Mouse (Mus musculus): ENCODE results near the gene Tex44. TPM values are rescaled to one million over a fixed set of nuclear protein-coding genes. Genes with fewer than 3 reads are reported as not detected.

Gene Tex44
- polyA plus RNA-seq, 1 experiment from 2014 or later = not detected

- no peaks in the 10 kb centered on the region for H3K27me3 ChIP-seq (ENCODE audit: insufficient read depth, low read length)
- peak overlapping the region; percentile 67 for H3K4me3 ChIP-seq (ENCODE audit: low read depth, low read length)
- TF ChIP-seq EP300 (IDR thresholded peaks at IDR 0.05; ENCODE audit: low read depth) (no peak), CTCF (IDR thresholded peaks at IDR 0.05; ENCODE audit: low read depth) (no peak)
- DNase-seq (peak; percentile 100), ATAC-seq (peak; percentile 96)
- peak overlapping the region; percentile 82 for H3K9ac ChIP-seq (replicated peaks)
- 7% methylated on average over 29 of the region's 46 CpGs for WGBS (ENCODE audit: insufficient replicate concordance)
- H3K4me1 ChIP-seq (ENCODE audit: insufficient read depth) = peaks cover 39% of the 10 kb centered on the region
- no peaks in the 10 kb centered on the region for H3K36me3 ChIP-seq (replicated peaks; ENCODE audit: insufficient read depth, low read length)
- H3K9me3 ChIP-seq (ENCODE audit: low read length) = no peaks in the 10 kb centered on the region
- H3K4me2 ChIP-seq (ENCODE audit: low read depth, low read length) = peak overlapping the region; percentile 92
- H3K27ac ChIP-seq (ENCODE audit: low read depth) = peak overlapping the region; percentile 97
These were observed 8.5 kb downstream of the Tex44 start for GRCm38 (mm10) chr1:86434439-86435201.

GRCm38 (mm10) chr1:86435302-86435821 is 9.2 kb downstream of the Tex44 start:
- WGBS (ENCODE audit: insufficient replicate concordance) = 56% methylated on average over 13 of the region's 13 CpGs
- peak overlapping the region; percentile 17; the same call in 1 of the 2 replicates for H3K9ac ChIP-seq (replicated peaks)
- TF ChIP-seq CTCF (IDR thresholded peaks at IDR 0.05; ENCODE audit: low read depth) (no peak), EP300 (IDR thresholded peaks at IDR 0.05; ENCODE audit: low read depth) (no peak)
- peaks cover 46% of the 10 kb centered on the region for H3K4me1 ChIP-seq (ENCODE audit: insufficient read depth)
- peak overlapping the region; percentile 92 for H3K4me2 ChIP-seq (ENCODE audit: low read depth, low read length)
- H3K36me3 ChIP-seq (replicated peaks; ENCODE audit: insufficient read depth, low read length) = no peaks in the 10 kb centered on the region
- H3K27me3 ChIP-seq (ENCODE audit: insufficient read depth, low read length) = no peaks in the 10 kb centered on the region
- no peak overlapping the region for H3K4me3 ChIP-seq (ENCODE audit: low read depth, low read length)
- DNase-seq = no peak
- ATAC-seq = no peak
- H3K27ac ChIP-seq (ENCODE audit: low read depth) = peak overlapping the region; percentile 97
- H3K9me3 ChIP-seq (ENCODE audit: low read length) = no peaks in the 10 kb centered on the region

DNA sequence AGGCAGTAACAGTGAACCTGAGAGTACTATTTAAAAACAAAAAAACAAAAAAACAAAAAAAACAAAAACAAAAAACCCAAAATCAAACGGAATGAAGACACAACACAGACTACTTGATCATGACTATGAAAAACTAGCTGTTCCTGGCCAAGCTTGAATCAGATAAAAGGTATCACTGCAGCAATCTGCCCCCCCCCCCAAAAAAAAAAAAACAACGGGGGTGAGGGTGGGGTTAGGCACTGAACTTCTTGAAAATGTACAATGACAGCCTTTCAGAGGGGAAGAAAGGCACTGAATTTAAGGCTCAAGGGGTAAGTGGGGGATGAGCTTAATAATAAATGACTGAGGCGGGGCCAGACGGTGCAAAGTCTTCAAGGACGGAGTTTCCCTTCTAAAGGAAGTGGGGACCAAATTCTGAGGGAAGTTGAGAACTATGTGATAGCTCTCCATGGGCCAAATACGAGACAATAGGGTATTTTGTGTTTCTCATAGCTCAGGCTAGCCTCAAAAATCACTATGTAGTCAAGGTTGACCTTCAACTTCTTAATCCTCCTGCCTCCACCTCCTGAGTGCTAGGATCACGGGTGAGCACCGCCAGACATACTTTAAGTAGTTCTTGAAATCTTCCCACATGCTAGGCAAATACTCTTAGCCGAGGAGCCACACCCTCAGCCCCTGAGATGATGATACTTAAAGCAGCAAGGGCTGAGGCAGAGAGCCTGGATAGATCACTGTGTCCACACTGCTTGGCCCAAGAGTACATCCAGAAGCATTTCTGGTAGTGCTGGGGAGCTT is 11.3 kb downstream of the Tex44 start:
- Histone ChIP-seq H3K27me3 (ENCODE audit: insufficient read depth, low read length) (no peaks in the 10 kb centered on the region), H3K27ac (ENCODE audit: low read depth) (no peak overlapping the region), H3K4me2 (ENCODE audit: low read depth, low read length) (no peak overlapping the region), H3K36me3 (replicated peaks; ENCODE audit: insufficient read depth, low read length) (no peaks in the 10 kb centered on the region), H3K4me3 (ENCODE audit: low read depth, low read length) (no peak overlapping the region), H3K9me3 (ENCODE audit: low read length) (no peaks in the 10 kb centered on the region), H3K9ac (replicated peaks) (no peak overlapping the region), H3K4me1 (ENCODE audit: insufficient read depth) (peaks cover 57% of the 10 kb centered on the region)
- TF ChIP-seq EP300 (IDR thresholded peaks at IDR 0.05; ENCODE audit: low read depth) (no peak), CTCF (IDR thresholded peaks at IDR 0.05; ENCODE audit: low read depth) (no peak)
- WGBS (ENCODE audit: insufficient replicate concordance) = 51% methylated on average over 9 of the region's 9 CpGs
- no peak for DNase-seq
- no peak for ATAC-seq

DNA sequence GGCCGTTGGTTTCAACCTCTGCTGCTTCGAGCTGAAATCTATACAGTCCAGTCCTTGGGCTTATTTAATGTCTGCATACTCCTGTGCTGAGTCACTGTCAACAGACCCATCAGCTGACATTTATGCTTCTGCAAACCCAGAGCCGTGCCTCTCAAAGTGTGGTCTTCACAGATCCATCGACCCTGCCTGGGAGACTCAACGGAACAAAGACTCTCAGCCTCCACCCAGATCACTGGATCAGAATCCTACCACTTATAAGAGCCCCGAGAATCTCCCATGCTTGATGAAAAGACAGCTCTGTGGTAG is 11.8 kb downstream of the Tex44 start:
- no peak for DNase-seq
- no peak overlapping the region for H3K4me2 ChIP-seq (ENCODE audit: low read depth, low read length)
- no peaks in the 10 kb centered on the region for H3K27me3 ChIP-seq (ENCODE audit: insufficient read depth, low read length)
- 35% methylated on average over 6 of the region's 6 CpGs for WGBS (ENCODE audit: insufficient replicate concordance)
- peaks cover 60% of the 10 kb centered on the region for H3K4me1 ChIP-seq (ENCODE audit: insufficient read depth)
- H3K9me3 ChIP-seq (ENCODE audit: low read length) = no peaks in the 10 kb centered on the region
- H3K27ac ChIP-seq (ENCODE audit: low read depth) = no peak overlapping the region
- H3K36me3 ChIP-seq (replicated peaks; ENCODE audit: insufficient read depth, low read length) = no peaks in the 10 kb centered on the region
- no peak for TF ChIP-seq EP300 (IDR thresholded peaks at IDR 0.05; ENCODE audit: low read depth)
- no peak for TF ChIP-seq CTCF (IDR thresholded peaks at IDR 0.05; ENCODE audit: low read depth)
- no peak overlapping the region for H3K9ac ChIP-seq (replicated peaks)
- H3K4me3 ChIP-seq (ENCODE audit: low read depth, low read length) = no peak overlapping the region
- ATAC-seq = no peak

DNA sequence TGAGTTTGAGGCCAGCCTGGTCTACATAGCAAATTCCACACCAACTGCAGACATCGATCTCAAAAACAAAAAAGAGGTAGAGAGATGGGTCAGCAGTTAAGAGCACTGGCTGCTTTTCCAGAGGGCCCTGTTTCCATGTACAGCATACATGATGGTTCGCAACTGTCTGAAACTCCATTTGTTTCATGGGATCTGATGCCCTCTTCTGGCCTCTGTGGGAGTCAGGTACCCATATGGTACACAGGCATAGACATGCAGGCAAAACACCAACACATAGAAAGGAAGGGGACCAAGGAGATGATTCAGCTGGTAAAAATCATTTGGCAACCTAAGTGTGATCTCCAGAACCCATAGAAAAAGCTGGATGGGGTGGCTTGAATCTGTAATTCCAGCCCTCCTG is 12.4 kb downstream of the Tex44 start:
- TF ChIP-seq CTCF (IDR thresholded peaks at IDR 0.05; ENCODE audit: low read depth) (peak; percentile 57), EP300 (IDR thresholded peaks at IDR 0.05; ENCODE audit: low read depth) (no peak)
- no peak overlapping the region for H3K27ac ChIP-seq (ENCODE audit: low read depth)
- H3K9ac ChIP-seq (replicated peaks) = no peak overlapping the region
- H3K4me1 ChIP-seq (ENCODE audit: insufficient read depth) = peaks cover 60% of the 10 kb centered on the region
- no peak overlapping the region for H3K4me2 ChIP-seq (ENCODE audit: low read depth, low read length)
- H3K9me3 ChIP-seq (ENCODE audit: low read length) = no peaks in the 10 kb centered on the region
- no peaks in the 10 kb centered on the region for H3K36me3 ChIP-seq (replicated peaks; ENCODE audit: insufficient read depth, low read length)
- H3K4me3 ChIP-seq (ENCODE audit: low read depth, low read length) = no peak overlapping the region
- DNase-seq (no peak), ATAC-seq (no peak)
- WGBS (ENCODE audit: insufficient replicate concordance) = 71% methylated on average over 2 of the region's 2 CpGs
- H3K27me3 ChIP-seq (ENCODE audit: insufficient read depth, low read length) = no peaks in the 10 kb centered on the region

- H3K4me3 ChIP-seq (ENCODE audit: low read depth, low read length) = no peak overlapping the region
- no peaks in the 10 kb centered on the region for H3K9me3 ChIP-seq (ENCODE audit: low read length)
- 36% methylated on average over 8 of the region's 8 CpGs for WGBS (ENCODE audit: insufficient replicate concordance)
- H3K27ac ChIP-seq (ENCODE audit: low read depth) = no peak overlapping the region
- no peaks in the 10 kb centered on the region for H3K27me3 ChIP-seq (ENCODE audit: insufficient read depth, low read length)
- H3K9ac ChIP-seq (replicated peaks) = no peak overlapping the region
- DNase-seq (no peak), ATAC-seq (no peak)
- TF ChIP-seq CTCF (IDR thresholded peaks at IDR 0.05; ENCODE audit: low read depth) (no peak), EP300 (IDR thresholded peaks at IDR 0.05; ENCODE audit: low read depth) (no peak)
- peaks cover 60% of the 10 kb centered on the region for H3K4me1 ChIP-seq (ENCODE audit: insufficient read depth)
- H3K36me3 ChIP-seq (replicated peaks; ENCODE audit: insufficient read depth, low read length) = no peaks in the 10 kb centered on the region
- H3K4me2 ChIP-seq (ENCODE audit: low read depth, low read length) = no peak overlapping the region
These were observed 13.5 kb downstream of the Tex44 start for GRCm38 (mm10) chr1:86439487-86440170.
